Mouse (Mus musculus): ENCODE measurements at regions not wholly inside any gene's neighbourhood (a gene's known extent, or its start where the extent isn't known, plus 50 kb on each side); places are given as distances from the start of the nearest gene placed in this dataset.

DNA sequence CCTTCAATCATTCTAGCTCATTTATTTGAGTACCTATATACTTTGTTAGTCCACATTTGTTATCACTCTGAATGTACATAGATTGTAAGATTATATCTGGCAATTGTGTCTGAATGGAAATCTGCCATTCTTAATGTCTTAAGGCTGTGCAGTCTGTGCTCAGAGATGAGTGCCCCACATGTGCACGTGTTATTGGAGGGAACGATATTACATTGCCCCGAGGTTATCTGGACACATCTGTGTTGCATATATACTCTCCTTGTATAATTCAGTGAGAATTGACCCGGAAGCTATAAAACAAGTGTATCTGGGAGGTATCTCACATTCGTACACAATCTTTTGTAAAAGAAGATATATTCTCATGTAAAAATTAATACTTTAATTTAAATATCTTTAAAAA, 155.4 kb upstream of the Tmeff2 start:
- Histone ChIP-seq H3K27ac (no peak overlapping the region), H3K4me3 (no peak overlapping the region)
- no peak for DNase-seq (ENCODE audit: low spot score in 2 of 2)
- TF ChIP-seq CTCF (conservative IDR thresholded peaks at IDR 0.05): no peak

DNA sequence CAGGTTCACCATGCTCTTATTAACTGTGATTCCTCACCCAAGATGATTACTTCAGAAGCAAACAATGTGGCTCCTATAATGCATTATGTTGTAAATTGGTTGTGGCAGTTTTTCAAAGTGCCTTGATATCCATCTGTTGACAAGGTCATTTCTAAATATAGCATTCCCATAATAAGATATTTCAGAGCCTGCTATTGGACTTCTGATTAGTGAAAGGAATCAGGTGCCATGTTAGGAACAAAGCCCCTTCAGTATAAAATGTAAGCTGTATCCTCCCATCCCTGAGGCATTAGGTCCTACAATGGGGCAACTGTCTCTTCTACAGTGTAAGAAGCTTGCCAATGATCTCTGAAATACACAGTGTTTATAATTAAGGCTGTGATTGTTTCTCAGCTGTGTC, 130.2 kb upstream of the Tmeff2 start:
- DNase-seq (ENCODE audit: low spot score in 2 of 2): no peak
- Histone ChIP-seq H3K4me3 (no peak overlapping the region), H3K27ac (peak overlapping the region; percentile 57)
- no peak for TF ChIP-seq CTCF (conservative IDR thresholded peaks at IDR 0.05)

- no peak for TF ChIP-seq CTCF (conservative IDR thresholded peaks at IDR 0.05)
- Histone ChIP-seq H3K4me3 (no peak overlapping the region), H3K27ac (no peak overlapping the region)
- no peak for DNase-seq (ENCODE audit: low spot score in 2 of 2)
Measured at GRCm38 (mm10) chr1:50795264-50795663, 105.2 kb upstream of the Tmeff2 start.

- Histone ChIP-seq H3K4me3 (no peak overlapping the region), H3K27ac (no peak overlapping the region)
- no peak for TF ChIP-seq CTCF (conservative IDR thresholded peaks at IDR 0.05)
- DNase-seq (ENCODE audit: low spot score in 2 of 2): no peak
Measured at GRCm38 (mm10) chr1:50798166-50798565, 102.3 kb upstream of the Tmeff2 start.

GRCm38 (mm10) chr1:50806321-50806720, 94.1 kb upstream of the Tmeff2 start:
- no peak for DNase-seq (ENCODE audit: low spot score in 2 of 2)
- TF ChIP-seq CTCF (conservative IDR thresholded peaks at IDR 0.05): no peak
- H3K27ac ChIP-seq: peak overlapping the region; percentile 67

GRCm38 (mm10) chr1:50806821-50807220, 93.6 kb upstream of the Tmeff2 start:
- no peak for TF ChIP-seq CTCF (conservative IDR thresholded peaks at IDR 0.05)
- H3K27ac ChIP-seq: peak overlapping the region; percentile 67
- DNase-seq (ENCODE audit: low spot score in 2 of 2): peak; percentile 39 to 69

More at GRCm38 (mm10) chr1:50806321-50806720, 94.1 kb upstream of the Tmeff2 start:
- H3K4me3 ChIP-seq: no peak overlapping the region

GRCm38 (mm10) chr1:50831663-50832062, 68.8 kb upstream of the Tmeff2 start:
- peak; percentile 56 for TF ChIP-seq CTCF (conservative IDR thresholded peaks at IDR 0.05)
- no peak overlapping the region for H3K4me3 ChIP-seq
- no peak for DNase-seq (ENCODE audit: low spot score in 2 of 2)
- H3K27ac ChIP-seq: no peak overlapping the region

More at GRCm38 (mm10) chr1:50806821-50807220, 93.6 kb upstream of the Tmeff2 start:
- H3K4me3 ChIP-seq: no peak overlapping the region

- no peak for TF ChIP-seq CTCF (conservative IDR thresholded peaks at IDR 0.05)
Measured at GRCm38 (mm10) chr1:50836123-50836522, 64.3 kb upstream of the Tmeff2 start.

GRCm38 (mm10) chr1:50847156-50847555, 53.3 kb upstream of the Tmeff2 start:
- TF ChIP-seq CTCF (conservative IDR thresholded peaks at IDR 0.05): no peak
- no peak overlapping the region for H3K27ac ChIP-seq
- H3K4me3 ChIP-seq: no peak overlapping the region
- DNase-seq (ENCODE audit: low spot score in 2 of 2): no peak

More at GRCm38 (mm10) chr1:50836123-50836522, 64.3 kb upstream of the Tmeff2 start:
- DNase-seq (ENCODE audit: low spot score in 2 of 2): no peak
- Histone ChIP-seq H3K4me3 (no peak overlapping the region), H3K27ac (no peak overlapping the region)
